Mouse (Mus musculus) gastrocnemius, adult 2 months (tissue): ENCODE measurements at regions not wholly inside any gene's neighbourhood (a gene's known extent, or its start where the extent isn't known, plus 50 kb on each side); places are given as distances from the start of the nearest gene placed in this dataset.

Experiments
- DNase-seq: peaks from one replicate; pipeline ENCODE4 v3.0.0; 2022
- H3K27ac ChIP-seq: fragments of 200-600 bp; 2 replicates; pipeline ENCODE4 v1.8.1; 2022; ENCODE audit warnings: mild to moderate bottlenecking
- H3K4me3 ChIP-seq: fragments of 200-600 bp; 2 replicates; pipeline ENCODE4 v1.8.1; 2022; ENCODE audit warnings: mild to moderate bottlenecking, moderate library complexity
- CTCF ChIP-seq: fragments of 200-600 bp; IDR thresholded peaks from 2 replicates; pipeline ENCODE4 v1.8.1; 2022; ENCODE audit warnings: antibody characterized with exemption, mild to moderate bottlenecking, moderate library complexity
- intact Hi-C: fragments of 180-260 bp; cut with DNase I; formaldehyde crosslinking; loops from one replicate; pipeline ENCODE4 v1.15.1; 2025

GRCm38 (mm10) chr13:107899600-107900229 lies 144.5 kb upstream of the Smim15 start:
- intact Hi-C loops: loop anchor here (10.0 kb wide), 1 partner anchor 255 kb away; the partner anchor contains the start of genes Ercc8 and Ndufaf2
- peak; percentile 51 for DNase-seq
- TF ChIP-seq CTCF: no peak
- no peak overlapping the region for H3K27ac ChIP-seq
- H3K4me3 ChIP-seq: no peak overlapping the region

- intact Hi-C loops: loop anchor here (10.0 kb wide), 1 partner anchor 257 kb away; the partner anchor contains the start of genes Ercc8 and Ndufaf2
- DNase-seq: no peak
- H3K27ac ChIP-seq: no peak overlapping the region
- H3K4me3 ChIP-seq: no peak overlapping the region
- no peak for TF ChIP-seq CTCF
Measured at GRCm38 (mm10) chr13:107897646-107898045, 146.6 kb upstream of the Smim15 start.

- Histone ChIP-seq H3K4me3 (no peak overlapping the region), H3K27ac (no peak overlapping the region)
- TF ChIP-seq CTCF: no peak
- intact Hi-C loops: loop anchor here (10.0 kb wide), 1 partner anchor 258 kb away; the partner anchor contains the start of genes Ercc8 and Ndufaf2
- no peak for DNase-seq
Measured at GRCm38 (mm10) chr13:107897184-107897583, 147.1 kb upstream of the Smim15 start.

- intact Hi-C loops: loop anchor here (10.0 kb wide), 1 partner anchor 261 kb away; the partner anchor contains the start of genes Ercc8 and Ndufaf2
- DNase-seq: no peak
- H3K27ac ChIP-seq: no peak overlapping the region
- no peak for TF ChIP-seq CTCF
- H3K4me3 ChIP-seq: no peak overlapping the region
Measured at GRCm38 (mm10) chr13:107893581-107894183, 150.6 kb upstream of the Smim15 start.

GRCm38 (mm10) chr13:107893081-107893480 lies 151.2 kb upstream of the Smim15 start:
- TF ChIP-seq CTCF: no peak
- Histone ChIP-seq H3K27ac (no peak overlapping the region), H3K4me3 (no peak overlapping the region)
- no peak for DNase-seq
- intact Hi-C loops: loop anchor here (10.0 kb wide), 1 partner anchor 262 kb away; the partner anchor contains the start of genes Ercc8 and Ndufaf2

GRCm38 (mm10) chr13:107891946-107892345 lies 152.3 kb upstream of the Smim15 start:
- DNase-seq: no peak
- H3K27ac ChIP-seq: peak overlapping the region; percentile 94
- TF ChIP-seq CTCF: no peak
- H3K4me3 ChIP-seq: peak overlapping the region; percentile 90
- intact Hi-C loops: loop anchor here (2.0 to 10.0 kb wide), 3 partner anchors 61 to 263 kb away; partner anchors contain the start of genes Ercc8, Ndufaf2 and Smim15

GRCm38 (mm10) chr13:107890866-107891821 lies 153.1 kb upstream of the Smim15 start:
- peak; percentile 45; the same call in 1 of the 2 replicates for TF ChIP-seq CTCF
- intact Hi-C loops: loop anchor here (2.0 to 10.0 kb wide), 3 partner anchors 60 to 264 kb away; partner anchors contain the start of genes Ercc8, Ndufaf2 and Smim15
- H3K4me3 ChIP-seq: peak overlapping the region; percentile 90
- peak overlapping the region; percentile 94 for H3K27ac ChIP-seq
- peak; percentile 81 for DNase-seq

GRCm38 (mm10) chr13:107889985-107890865 lies 154.0 kb upstream of the Smim15 start:
- peak; percentile 99 for DNase-seq
- intact Hi-C loops: loop anchor here (2.0 to 10.0 kb wide), 5 partner anchors 59 to 275 kb away; partner anchors contain the start of genes Ercc8, Ndufaf2 and Smim15
- peak; percentile 44; the same call in 1 of the 2 replicates for TF ChIP-seq CTCF
- Histone ChIP-seq H3K4me3 (peak overlapping the region; percentile 90), H3K27ac (peak overlapping the region; percentile 94)

GRCm38 (mm10) chr13:107889588-107889984 lies 154.7 kb upstream of the Smim15 start:
- Histone ChIP-seq H3K27ac (peak overlapping the region; percentile 94), H3K4me3 (peak overlapping the region; percentile 90)
- no peak for DNase-seq
- intact Hi-C loops: loop anchor here (10.0 kb wide), 2 partner anchors 135 to 275 kb away; no protein-coding TSS in a partner anchor
- no peak for TF ChIP-seq CTCF

- Histone ChIP-seq H3K4me3 (peak overlapping the region; percentile 90), H3K27ac (peak overlapping the region; percentile 77)
- intact Hi-C loops: loop anchor here (10.0 kb wide), 2 partner anchors 134 to 274 kb away; no protein-coding TSS in a partner anchor
- DNase-seq: peak; percentile 65
- TF ChIP-seq CTCF: no peak
Measured at GRCm38 (mm10) chr13:107888571-107889451, 155.4 kb upstream of the Smim15 start.
